Mouse (Mus musculus): Measurements from ENCODE around the gene Cyp2b19. TPM values are rescaled to one million over a fixed set of nuclear protein-coding genes. Genes with fewer than 3 reads are reported as not detected.

Gene Cyp2b19
- 0.09 and 1.1 TPM in 2 replicates for polyA plus RNA-seq (2014; fragmentation: Nextera tagmentation; extraction: Ambion mirVana)

GRCm38 (mm10) chr7:26756842-26757241, at the start of gene Cyp2b19:
Gene Cyp2b19, plus strand, starts transcription at chr7:26757142.
- Histone ChIP-seq H3K27me3 (replicated peaks; ENCODE audit: control insufficient read depth, insufficient read depth, low read length) (no peaks in the 10 kb centered on the region), H3K9me3 (ENCODE audit: control insufficient read depth, low read length) (no peaks in the 10 kb centered on the region), H3K36me3 (ENCODE audit: control insufficient read depth, insufficient read depth, low read length) (no peaks in the 10 kb centered on the region), H3K9ac (ENCODE audit: low read depth, low read length) (no peak within 1 kb of the TSS), H3K27ac (replicated peaks; ENCODE audit: low read depth, low read length) (no peak within 1 kb of the TSS), H3K4me2 (ENCODE audit: low read depth, low read length) (no peak within 1 kb of the TSS), H3K4me3 (ENCODE audit: low read depth, low read length) (no peak within 1 kb of the TSS), H3K4me1 (ENCODE audit: control insufficient read depth, insufficient read depth, low read length) (no peaks in the 10 kb centered on the region)
- DNase-seq (ENCODE audit: low spot score) (no peak), ATAC-seq (ENCODE audit: low read depth) (no peak)
- WGBS: 58% methylated on average over 2 of the region's 2 CpGs

- Histone ChIP-seq H3K36me3 (ENCODE audit: control insufficient read depth, insufficient read depth, low read length) (no peaks in the 10 kb centered on the region), H3K4me3 (ENCODE audit: low read depth, low read length) (no peak overlapping the region), H3K27ac (replicated peaks; ENCODE audit: low read depth, low read length) (no peak overlapping the region), H3K9me3 (ENCODE audit: control insufficient read depth, low read length) (0 out of 2 replicates have a peak, but pooled peaks cover 3% of the 10 kb centered on the region), H3K27me3 (replicated peaks; ENCODE audit: control insufficient read depth, insufficient read depth, low read length) (no peaks in the 10 kb centered on the region), H3K9ac (ENCODE audit: low read depth, low read length) (no peak overlapping the region), H3K4me2 (ENCODE audit: low read depth, low read length) (no peak overlapping the region), H3K4me1 (ENCODE audit: control insufficient read depth, insufficient read depth, low read length) (no peaks in the 10 kb centered on the region)
- DNase-seq (ENCODE audit: low spot score) (no peak), ATAC-seq (ENCODE audit: low read depth) (no peak)
- WGBS: 89% methylated on average over 11 of the region's 11 CpGs
Measured at GRCm38 (mm10) chr7:26711061-26711460, 45.9 kb upstream of the Cyp2b19 start.

GRCm38 (mm10) chr7:26738940-26739339, 18.0 kb upstream of the Cyp2b19 start:
- H3K4me3 ChIP-seq (ENCODE audit: low read depth, low read length): no peak overlapping the region
- H3K36me3 ChIP-seq (ENCODE audit: control insufficient read depth, insufficient read depth, low read length): no peaks in the 10 kb centered on the region

DNA sequence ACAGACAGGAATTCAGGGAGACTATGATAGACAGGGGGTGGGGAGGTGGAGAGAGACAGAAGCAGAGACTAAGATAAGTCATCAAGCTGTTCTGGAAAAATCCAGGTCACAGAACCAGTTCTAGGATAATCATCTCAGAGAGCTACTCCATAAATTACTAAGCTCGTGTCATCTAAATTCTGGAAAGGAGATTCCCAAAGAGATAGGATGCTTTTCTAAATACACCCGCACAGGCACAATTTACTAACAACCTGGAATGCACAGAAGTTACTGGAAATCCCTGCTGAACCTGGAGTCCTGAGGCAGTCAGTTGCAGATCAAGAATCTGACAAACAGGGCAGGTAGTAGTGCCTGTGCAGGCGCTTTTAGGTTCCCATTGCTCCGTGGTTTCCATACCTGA, 13.0 kb upstream of the Cyp2b19 start:
- no peaks in the 10 kb centered on the region for H3K4me1 ChIP-seq (ENCODE audit: control insufficient read depth, insufficient read depth, low read length)
- WGBS: 79% methylated on average over 4 of the region's 4 CpGs
- no peak for DNase-seq (ENCODE audit: low spot score)
- no peaks in the 10 kb centered on the region for H3K9me3 ChIP-seq (ENCODE audit: control insufficient read depth, low read length)
- H3K4me2 ChIP-seq (ENCODE audit: low read depth, low read length): no peak overlapping the region
- H3K4me3 ChIP-seq (ENCODE audit: low read depth, low read length): no peak overlapping the region
- no peak for ATAC-seq (ENCODE audit: low read depth)
- H3K27me3 ChIP-seq (replicated peaks; ENCODE audit: control insufficient read depth, insufficient read depth, low read length): no peaks in the 10 kb centered on the region
- H3K27ac ChIP-seq (replicated peaks; ENCODE audit: low read depth, low read length): no peak overlapping the region
- H3K36me3 ChIP-seq (ENCODE audit: control insufficient read depth, insufficient read depth, low read length): no peaks in the 10 kb centered on the region
- H3K9ac ChIP-seq (ENCODE audit: low read depth, low read length): no peak overlapping the region

More at GRCm38 (mm10) chr7:26738940-26739339, 18.0 kb upstream of the Cyp2b19 start:
- no peak overlapping the region for H3K9ac ChIP-seq (ENCODE audit: low read depth, low read length)
- ATAC-seq (ENCODE audit: low read depth) (no peak), DNase-seq (ENCODE audit: low spot score) (peak; percentile 1)
- no peak overlapping the region for H3K27ac ChIP-seq (replicated peaks; ENCODE audit: low read depth, low read length)
- no peak overlapping the region for H3K4me2 ChIP-seq (ENCODE audit: low read depth, low read length)
- H3K9me3 ChIP-seq (ENCODE audit: control insufficient read depth, low read length): no peaks in the 10 kb centered on the region
- no peaks in the 10 kb centered on the region for H3K4me1 ChIP-seq (ENCODE audit: control insufficient read depth, insufficient read depth, low read length)
- no peaks in the 10 kb centered on the region for H3K27me3 ChIP-seq (replicated peaks; ENCODE audit: control insufficient read depth, insufficient read depth, low read length)

- 82% methylated on average over 1 of the region's 1 CpGs for WGBS
- H3K9me3 ChIP-seq (ENCODE audit: control insufficient read depth, low read length): no peaks in the 10 kb centered on the region
- no peak overlapping the region for H3K9ac ChIP-seq (ENCODE audit: low read depth, low read length)
- no peak for DNase-seq (ENCODE audit: low spot score)
- no peak for ATAC-seq (ENCODE audit: low read depth)
- no peak overlapping the region for H3K4me3 ChIP-seq (ENCODE audit: low read depth, low read length)
- H3K4me2 ChIP-seq (ENCODE audit: low read depth, low read length): no peak overlapping the region
- H3K27me3 ChIP-seq (replicated peaks; ENCODE audit: control insufficient read depth, insufficient read depth, low read length): no peaks in the 10 kb centered on the region
- H3K36me3 ChIP-seq (ENCODE audit: control insufficient read depth, insufficient read depth, low read length): no peaks in the 10 kb centered on the region
- H3K27ac ChIP-seq (replicated peaks; ENCODE audit: low read depth, low read length): no peak overlapping the region
- H3K4me1 ChIP-seq (ENCODE audit: control insufficient read depth, insufficient read depth, low read length): no peaks in the 10 kb centered on the region
Measured at GRCm38 (mm10) chr7:26745486-26745885, 11.5 kb upstream of the Cyp2b19 start.

GRCm38 (mm10) chr7:26767084-26767483, 10.1 kb downstream of the Cyp2b19 start:
- Histone ChIP-seq H3K27me3 (replicated peaks; ENCODE audit: control insufficient read depth, insufficient read depth, low read length) (no peaks in the 10 kb centered on the region), H3K9me3 (ENCODE audit: control insufficient read depth, low read length) (no peaks in the 10 kb centered on the region), H3K4me1 (ENCODE audit: control insufficient read depth, insufficient read depth, low read length) (no peaks in the 10 kb centered on the region), H3K4me2 (ENCODE audit: low read depth, low read length) (no peak overlapping the region), H3K27ac (replicated peaks; ENCODE audit: low read depth, low read length) (no peak overlapping the region), H3K4me3 (ENCODE audit: low read depth, low read length) (no peak overlapping the region), H3K36me3 (ENCODE audit: control insufficient read depth, insufficient read depth, low read length) (no peaks in the 10 kb centered on the region), H3K9ac (ENCODE audit: low read depth, low read length) (no peak overlapping the region)
- ATAC-seq (ENCODE audit: low read depth) (no peak), DNase-seq (ENCODE audit: low spot score) (no peak)
- 44% methylated on average over 1 of the region's 1 CpGs for WGBS

DNA sequence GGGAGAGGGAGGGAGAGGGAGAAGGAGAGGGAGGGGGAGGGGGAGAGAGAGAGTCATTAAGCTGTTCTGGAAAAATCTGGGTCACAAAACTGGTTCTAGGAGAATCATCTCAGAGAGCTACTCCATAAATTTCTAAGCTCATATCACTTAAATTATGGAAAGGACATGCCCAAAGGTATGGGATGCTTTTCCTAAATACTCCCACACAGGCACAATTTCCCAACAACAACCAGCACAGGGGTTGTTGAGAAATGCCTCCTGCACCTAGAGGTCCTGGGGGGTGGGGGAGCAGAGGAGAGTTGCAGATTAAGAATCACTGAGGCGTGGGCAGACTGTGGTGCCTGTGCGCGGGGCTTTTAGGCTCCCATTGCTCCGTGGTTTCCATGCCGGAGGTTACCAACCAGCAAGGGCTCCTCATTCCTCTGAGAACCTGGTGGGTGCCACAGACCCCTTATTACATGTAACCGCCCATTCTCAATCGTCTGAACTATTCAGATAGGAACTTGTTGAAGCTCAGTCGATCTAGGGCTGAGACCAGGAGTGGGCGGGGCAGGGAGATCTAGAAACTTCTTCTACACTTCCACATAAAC, 13.0 kb downstream of the Cyp2b19 start:
- Histone ChIP-seq H3K36me3 (ENCODE audit: control insufficient read depth, insufficient read depth, low read length) (no peaks in the 10 kb centered on the region), H3K9ac (ENCODE audit: low read depth, low read length) (no peak overlapping the region), H3K27ac (replicated peaks; ENCODE audit: low read depth, low read length) (no peak overlapping the region), H3K9me3 (ENCODE audit: control insufficient read depth, low read length) (no peaks in the 10 kb centered on the region), H3K4me1 (ENCODE audit: control insufficient read depth, insufficient read depth, low read length) (no peaks in the 10 kb centered on the region), H3K27me3 (replicated peaks; ENCODE audit: control insufficient read depth, insufficient read depth, low read length) (no peaks in the 10 kb centered on the region), H3K4me2 (ENCODE audit: low read depth, low read length) (no peak overlapping the region), H3K4me3 (ENCODE audit: low read depth, low read length) (no peak overlapping the region)
- ATAC-seq (ENCODE audit: low read depth) (no peak), DNase-seq (ENCODE audit: low spot score) (no peak)
- 74% methylated on average over 9 of the region's 9 CpGs for WGBS

- 70% methylated on average over 3 of the region's 3 CpGs for WGBS
- Histone ChIP-seq H3K4me1 (ENCODE audit: control insufficient read depth, insufficient read depth, low read length) (no peaks in the 10 kb centered on the region), H3K27me3 (replicated peaks; ENCODE audit: control insufficient read depth, insufficient read depth, low read length) (no peaks in the 10 kb centered on the region), H3K9ac (ENCODE audit: low read depth, low read length) (no peak overlapping the region), H3K4me3 (ENCODE audit: low read depth, low read length) (no peak overlapping the region), H3K27ac (replicated peaks; ENCODE audit: low read depth, low read length) (peak overlapping the region; percentile 8; the same call in 1 of the 2 replicates), H3K36me3 (ENCODE audit: control insufficient read depth, insufficient read depth, low read length) (no peaks in the 10 kb centered on the region), H3K9me3 (ENCODE audit: control insufficient read depth, low read length) (no peaks in the 10 kb centered on the region), H3K4me2 (ENCODE audit: low read depth, low read length) (no peak overlapping the region)
- DNase-seq (ENCODE audit: low spot score): peak; percentile 83
- peak; percentile 84 for ATAC-seq (ENCODE audit: low read depth)
Measured at GRCm38 (mm10) chr7:26772866-26773586, 16.1 kb downstream of the Cyp2b19 start.

GRCm38 (mm10) chr7:26775866-26776265, 18.9 kb downstream of the Cyp2b19 start:
- H3K27me3 ChIP-seq (replicated peaks; ENCODE audit: control insufficient read depth, insufficient read depth, low read length): no peaks in the 10 kb centered on the region
- H3K4me1 ChIP-seq (ENCODE audit: control insufficient read depth, insufficient read depth, low read length): no peaks in the 10 kb centered on the region
- ATAC-seq (ENCODE audit: low read depth): peak; percentile 41
- H3K36me3 ChIP-seq (ENCODE audit: control insufficient read depth, insufficient read depth, low read length): no peaks in the 10 kb centered on the region
- no peak overlapping the region for H3K4me3 ChIP-seq (ENCODE audit: low read depth, low read length)
- 6% methylated on average over 6 of the region's 6 CpGs for WGBS
- H3K9ac ChIP-seq (ENCODE audit: low read depth, low read length): no peak overlapping the region
- H3K27ac ChIP-seq (replicated peaks; ENCODE audit: low read depth, low read length): no peak overlapping the region
- H3K9me3 ChIP-seq (ENCODE audit: control insufficient read depth, low read length): no peaks in the 10 kb centered on the region
- H3K4me2 ChIP-seq (ENCODE audit: low read depth, low read length): no peak overlapping the region
- DNase-seq (ENCODE audit: low spot score): peak; percentile 46
